ENCODE assay signal across 26 mouse cellular contexts in the genomic region with DNA sequence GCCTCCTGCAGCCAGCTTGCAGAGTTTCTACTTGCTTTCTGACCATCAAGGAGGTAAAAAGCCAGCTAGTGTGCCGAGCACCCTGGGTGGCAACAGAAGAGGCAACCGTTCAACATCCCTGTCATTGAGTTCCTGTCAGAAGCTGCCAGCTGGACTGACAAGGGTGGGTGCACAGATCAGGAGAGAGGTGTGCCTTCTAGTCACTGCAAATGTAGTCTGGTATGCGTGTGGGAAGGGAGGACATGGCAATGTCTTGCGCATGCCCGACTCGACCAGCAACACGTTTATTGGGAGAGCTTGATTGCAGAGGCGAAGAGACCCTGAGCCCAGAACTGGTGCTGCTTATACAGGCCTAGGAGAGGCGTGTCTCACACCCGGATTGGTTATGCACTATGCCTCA. TPM values are rescaled to one million over a fixed set of nuclear protein-coding genes. Genes with fewer than 3 reads are reported as not detected.
"Had no signal": no experiment of that assay in that cellular context is flagged by ENCODE, and none has a peak within 500 bp of the region (broad histone marks: within the 10 kb centered on the region; RNA-seq: fewer than 3 reads in every experiment).

No protein-coding gene starts in this region.

- H3K27ac ChIP-seq: kidney, postnatal 0 days; layer of hippocampus, adult 2 months; left cerebral cortex, adult 2 months; limb, embryonic 12.5 days; limb, embryonic 15.5 days; liver, embryonic 15.5 days; macrophage; midbrain, embryonic 12.5 days; midbrain, embryonic 15.5 days had no signal

- H3K4me3 ChIP-seq: layer of hippocampus, adult 2 months; left cerebral cortex, adult 2 months; limb, embryonic 12.5 days; limb, embryonic 15.5 days; liver, embryonic 15.5 days; midbrain, embryonic 12.5 days; midbrain, embryonic 15.5 days had no signal

- DNase-seq: kidney, adult 18-20 months; kidney, postnatal 25 days; layer of hippocampus, adult 9-11 months; lung, adult 2 months; thymus, adult 18-20 months; thymus, postnatal 36 days had no signal

- H3K9me3 ChIP-seq: limb, embryonic 12.5 days; limb, embryonic 15.5 days; midbrain, embryonic 12.5 days; midbrain, embryonic 15.5 days had no signal

- ATAC-seq: intestine, embryonic 16.5 days; midbrain, embryonic 15.5 days had no signal

- H3K4me2 ChIP-seq: limb, embryonic 12.5 days; limb, embryonic 15.5 days; liver, embryonic 15.5 days; midbrain, embryonic 12.5 days; midbrain, embryonic 15.5 days had no signal

- H3K36me3 ChIP-seq: midbrain, embryonic 15.5 days had no signal

- H3K9ac ChIP-seq: limb, embryonic 12.5 days; limb, embryonic 15.5 days; liver, embryonic 15.5 days; midbrain, embryonic 12.5 days; midbrain, embryonic 15.5 days had no signal

RNA-seq across cellular contexts. Expression of a gene that starts 3.1 kb away (rescaled TPM):
- total RNA-seq: layer of hippocampus, adult 2 months; layer of hippocampus, postnatal 25 days; left cerebral cortex, postnatal 36 days; megakaryocyte, adult 5-6 weeks; monocyte, adult 5-6 weeks had no signal
- polyA plus RNA-seq: kidney, embryonic 14.5 days; kidney, postnatal 0 days; limb, embryonic 12.5 days; limb, embryonic 15.5 days; liver, embryonic 15.5 days; lung, adult 2 months; lung, embryonic 16.5 days; macrophage; midbrain, embryonic 12.5 days; midbrain, embryonic 15.5 days; neural tube, embryonic 11.5 days; spleen, adult 2 months; stomach, embryonic 16.5 days; urinary bladder, adult 2 months had no signal
